Mouse (Mus musculus) layer of hippocampus, postnatal 10 days (tissue): ENCODE data around the gene Kif6. TPM values are rescaled to one million over a fixed set of nuclear protein-coding genes. Genes with fewer than 3 reads are reported as not detected.

Source experiments
- DNase-seq, 2 experiments: peaks; one replicate each; pipeline ENCODE4 v3.0.0; 2021; ENCODE audit warnings: low spot score in 2 of 2
- total RNA-seq, 2 experiments: library from RNA; stranded (reverse); gene quantifications; 2 replicates each; pipeline ENCODE4 v1.2.3; 2021

The Kif6 gene
- total RNA-seq, 2 experiments from 2014 or later, result 2.2 to 3.4 TPM

- DNase-seq, result no peak
Observed at GRCm38 (mm10) chr17:49834044-49834545, 219.2 kb downstream of the Kif6 start.

- DNase-seq, result no peak
Observed at GRCm38 (mm10) chr17:49837417-49837816, 222.5 kb downstream of the Kif6 start.

GRCm38 (mm10) chr17:49839243-49839642 is 224.3 kb downstream of the Kif6 start:
- no peak for DNase-seq

- no peak for DNase-seq
Observed at GRCm38 (mm10) chr17:49851210-49851609, 236.3 kb downstream of the Kif6 start.

GRCm38 (mm10) chr17:49852183-49852582 is 237.2 kb downstream of the Kif6 start:
- DNase-seq, result peak; percentile 19 to 47

GRCm38 (mm10) chr17:49855785-49856184 is 240.8 kb downstream of the Kif6 start:
- DNase-seq, result no peak

GRCm38 (mm10) chr17:49860057-49860816 is 245.3 kb downstream of the Kif6 start:
- DNase-seq, result no peak

- no peak for DNase-seq
Observed at GRCm38 (mm10) chr17:49863597-49863996, 248.7 kb downstream of the Kif6 start.

- no peak for DNase-seq
Observed at GRCm38 (mm10) chr17:49865604-49866003, 250.7 kb downstream of the Kif6 start.

- DNase-seq, result no peak
Observed at GRCm38 (mm10) chr17:49866653-49867215, 251.8 kb downstream of the Kif6 start.

- peak in 1 of 2 experiments; percentile 29 for DNase-seq
Observed at GRCm38 (mm10) chr17:49867321-49868137, 252.6 kb downstream of the Kif6 start.

- no peak for DNase-seq
Observed at GRCm38 (mm10) chr17:49869246-49869645, 254.3 kb downstream of the Kif6 start.

GRCm38 (mm10) chr17:49872305-49872704 is 257.4 kb downstream of the Kif6 start:
- DNase-seq, result no peak

- no peak for DNase-seq
Observed at GRCm38 (mm10) chr17:49874746-49875145, 259.8 kb downstream of the Kif6 start.

GRCm38 (mm10) chr17:49875401-49875800 is 260.5 kb downstream of the Kif6 start:
- no peak for DNase-seq

- no peak for DNase-seq
Observed at GRCm38 (mm10) chr17:49875939-49876651, 261.2 kb downstream of the Kif6 start.

GRCm38 (mm10) chr17:49880919-49881744 is 266.2 kb downstream of the Kif6 start:
- DNase-seq, result no peak

- no peak for DNase-seq
Observed at GRCm38 (mm10) chr17:49881796-49882195, 266.9 kb downstream of the Kif6 start.

GRCm38 (mm10) chr17:49883136-49883755 is 268.3 kb downstream of the Kif6 start:
- no peak for DNase-seq

- no peak for DNase-seq
Observed at GRCm38 (mm10) chr17:49885035-49885434, 270.1 kb downstream of the Kif6 start.
